Mouse (Mus musculus) liver, embryonic 14.5 days (tissue): ENCODE measurements around the gene Tnr.

Experiments used
- CTCF ChIP-seq: IDR thresholded peaks from 2 replicates; pipeline ENCODE4 v1.5.1; 2016; ENCODE audit warnings: antibody characterized with exemption, low read depth, control low read depth
- EP300 ChIP-seq: IDR thresholded peaks from 2 replicates; pipeline ENCODE4 v1.6.1; 2016; ENCODE audit warnings: antibody characterized with exemption, low read depth

DNA sequence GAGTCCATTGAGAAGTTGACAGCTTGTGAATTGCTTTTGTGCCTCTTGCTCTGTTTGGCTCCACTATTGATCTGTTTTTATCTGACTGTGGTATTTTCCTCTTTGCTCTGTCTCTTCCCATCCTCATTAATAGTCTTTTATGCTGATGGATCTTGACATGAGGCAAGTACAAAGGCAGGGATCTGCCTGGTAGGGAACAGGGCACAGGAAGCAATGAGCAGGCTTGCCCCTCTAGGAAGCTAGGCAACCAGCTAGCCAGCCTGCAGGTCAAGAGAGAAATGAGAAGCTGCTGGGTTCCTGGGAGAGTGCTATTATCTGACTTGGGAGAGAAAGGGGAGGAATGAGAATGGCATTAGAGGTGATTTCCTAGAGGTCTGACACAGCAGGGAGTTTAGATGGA, 391.2 kb downstream of the Tnr start:
- TF ChIP-seq CTCF (no peak), EP300 (no peak)
